Mouse (Mus musculus) hindbrain, postnatal 0 days (tissue): ENCODE results near the gene Fev. TPM values are rescaled to one million over a fixed set of nuclear protein-coding genes. Genes with fewer than 3 reads are reported as not detected.

Experiments
- ATAC-seq: fragments of 200-750 bp; cut with Nextera tagmentation; 2 replicates; pipeline ENCODE4 v1.8.0; 2017; ENCODE audit warnings: mild to moderate bottlenecking, moderate TSS enrichment, moderate library complexity
- DNase-seq: peaks from one replicate; pipeline ENCODE4 v3.0.0-alpha.2; 2015; ENCODE audit warnings: low spot score
- H3K27ac ChIP-seq: fragments of 300-500 bp; sonication (generic); 2 replicates; pipeline ENCODE4 v1.5.1; 2014; ENCODE audit warnings: mild to moderate bottlenecking
- H3K27me3 ChIP-seq: fragments of 300-500 bp; sonication (generic); 2 replicates; pipeline ENCODE4 v1.6.1; 2014; ENCODE audit warnings: low read length, mixed read lengths; ENCODE audit not compliant: insufficient read depth
- H3K36me3 ChIP-seq: fragments of 300-500 bp; sonication (generic); 2 replicates; pipeline ENCODE4 v1.6.1; 2014; ENCODE audit warnings: low read length, mixed read lengths; ENCODE audit not compliant: insufficient read depth
- H3K4me1 ChIP-seq: fragments of 300-500 bp; sonication (generic); 2 replicates; pipeline ENCODE4 v1.6.1; 2014; ENCODE audit warnings: antibody characterized with exemption, low read length, mixed read lengths; ENCODE audit not compliant: insufficient read depth
- H3K4me2 ChIP-seq: fragments of 300-500 bp; sonication (generic); 2 replicates; pipeline ENCODE4 v1.6.1; 2014; ENCODE audit warnings: low read depth, mild to moderate bottlenecking, low read length, moderate library complexity, mixed read lengths
- H3K4me3 ChIP-seq: fragments of 300-500 bp; sonication (generic); 2 replicates; pipeline ENCODE4 v1.5.1; 2014; ENCODE audit warnings: low read length
- H3K9ac ChIP-seq: fragments of 300-500 bp; sonication (generic); replicated peaks from 2 replicates; pipeline ENCODE4 v1.6.1; 2014; ENCODE audit warnings: mild to moderate bottlenecking, low read length, moderate library complexity, mixed read lengths
- H3K9me3 ChIP-seq: fragments of 300-500 bp; sonication (generic); 2 replicates; pipeline ENCODE4 v1.6.1; 2016; ENCODE audit warnings: low read length, mixed read lengths
- CTCF ChIP-seq: IDR thresholded peaks from 2 replicates; pipeline ENCODE4 v1.5.1; 2016; ENCODE audit warnings: antibody characterized with exemption, control low read depth, low read depth
- WGBS: fragments of 180-500 bp; shearing (Covaris S2); extraction: QIAGEN DNeasy Blood & Tissue Kit; methylation state at CpG from one replicate; pipeline ENCODE4 v1.1.7; 2014; 5-methylcytosine and 5-hydroxymethylcytosine counted together
- polyA plus RNA-seq: library from polyadenylated mRNA; unstranded; fragments of >200 nt; fragmentation: Nextera tagmentation; extraction: Ambion mirVana; gene quantifications from 2 replicates; pipeline ENCODE4 v1.2.1, GENCODE M21; 2015
- total RNA-seq: library from RNA; depleted of rRNA; stranded (reverse); fragments of >200 nt; gene quantifications from 2 replicates; pipeline ENCODE4 v1.2.3, GENCODE M21; 2014

Gene Fev
- total and polyA plus RNA-seq, 2 experiments from 2014 or later: 0.16 to 4.2 TPM

DNA sequence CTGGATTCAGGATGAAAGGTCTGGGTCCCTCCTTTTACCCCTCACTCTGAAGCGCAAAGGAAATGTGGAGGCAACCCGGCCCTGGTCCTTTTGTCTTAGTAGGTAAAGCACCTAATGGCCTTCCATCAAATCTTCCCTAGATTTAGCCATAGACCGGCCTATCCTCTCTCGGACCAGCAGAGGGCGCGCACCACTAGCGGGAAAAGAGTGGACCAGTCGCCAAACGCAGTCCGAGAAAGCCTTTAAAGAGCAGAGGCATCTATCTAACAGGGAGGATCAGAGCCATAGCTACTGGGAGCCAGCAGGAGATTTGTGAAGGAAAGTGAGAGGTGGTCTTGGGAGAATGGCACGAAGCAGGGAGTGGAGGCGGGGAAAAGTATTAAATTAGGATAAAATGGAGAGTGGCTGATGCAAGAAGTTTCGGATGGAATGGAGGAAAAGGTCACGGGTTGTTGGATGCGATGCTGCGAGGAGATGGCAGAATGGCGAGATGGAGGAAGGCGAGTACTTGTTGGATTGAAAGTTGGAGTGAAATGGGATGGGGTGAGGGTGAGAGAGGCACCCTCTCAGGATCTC is 4.3 kb downstream of the Fev start:
- Histone ChIP-seq H3K36me3 (no peaks in the 10 kb centered on the region), H3K4me2 (peak overlapping the region; percentile 44), H3K4me3 (no peak overlapping the region), H3K9me3 (no peaks in the 10 kb centered on the region), H3K27ac (no peak overlapping the region), H3K27me3 (peaks cover 56% of the 10 kb centered on the region), H3K4me1 (peaks cover 7% of the 10 kb centered on the region; the same call in 1 of the 2 replicates), H3K9ac (no peak overlapping the region)
- 2% methylated on average over 18 of the region's 18 CpGs for WGBS
- peak; percentile 95 for TF ChIP-seq CTCF
- peak; percentile 89 for DNase-seq
- peak; percentile 50; the same call in 1 of the 2 replicates for ATAC-seq

DNA sequence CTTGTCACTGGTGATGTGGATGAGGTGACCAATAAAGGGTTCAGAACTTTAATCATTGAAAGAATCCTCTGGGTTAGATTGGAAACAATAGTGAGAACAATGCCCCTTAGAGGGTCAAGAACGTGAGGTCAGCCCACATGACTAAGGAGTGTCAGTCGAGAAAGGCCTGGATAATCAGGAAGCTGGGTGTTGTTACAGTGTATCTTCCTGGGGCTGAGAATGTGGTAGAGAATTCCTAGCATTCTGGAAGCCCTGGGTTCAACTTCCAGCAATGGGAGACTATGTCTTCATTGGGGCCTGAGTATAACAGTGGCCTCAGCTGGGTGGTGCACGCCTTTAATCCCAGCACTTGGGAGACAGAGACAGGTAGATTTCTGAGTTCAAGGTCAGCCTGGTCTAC is 8.0 kb downstream of the Fev start:
- H3K9ac ChIP-seq: no peak overlapping the region
- no peak overlapping the region for H3K4me2 ChIP-seq
- WGBS: 55% methylated on average over 3 of the region's 3 CpGs
- no peaks in the 10 kb centered on the region for H3K4me1 ChIP-seq
- no peak overlapping the region for H3K27ac ChIP-seq
- TF ChIP-seq CTCF: no peak
- no peak overlapping the region for H3K4me3 ChIP-seq
- H3K9me3 ChIP-seq: no peaks in the 10 kb centered on the region
- H3K36me3 ChIP-seq: no peaks in the 10 kb centered on the region
- peaks cover 20% of the 10 kb centered on the region for H3K27me3 ChIP-seq
- DNase-seq: no peak
- ATAC-seq: no peak

DNA sequence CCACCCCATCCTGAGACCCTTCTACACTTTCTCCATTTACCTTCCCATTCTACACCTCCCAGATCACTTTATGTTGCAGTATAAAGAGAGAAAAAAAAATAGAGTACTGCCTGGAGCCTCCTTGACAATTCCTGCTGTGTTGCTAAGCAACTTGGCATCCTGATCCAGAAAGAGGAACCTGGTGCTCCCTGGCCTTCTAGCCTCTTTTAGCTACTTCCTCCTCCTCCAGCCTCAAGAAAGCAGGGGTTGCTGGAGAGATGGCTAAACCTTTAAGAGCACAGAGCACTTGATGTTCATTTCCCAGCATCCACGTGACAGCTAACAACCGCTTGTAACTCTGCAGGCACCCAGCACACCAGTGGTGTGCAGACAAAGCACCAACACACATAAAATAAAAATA is 13.0 kb downstream of the Fev start:
- H3K27me3 ChIP-seq: no peaks in the 10 kb centered on the region
- H3K9ac ChIP-seq: no peak overlapping the region
- no peaks in the 10 kb centered on the region for H3K36me3 ChIP-seq
- H3K9me3 ChIP-seq: no peaks in the 10 kb centered on the region
- WGBS: 37% methylated on average over 2 of the region's 2 CpGs
- ATAC-seq (0 out of 2 replicates have a peak, but pooled peaks have one; percentile 35), DNase-seq (no peak)
- H3K4me3 ChIP-seq: no peak overlapping the region
- H3K4me1 ChIP-seq: no peaks in the 10 kb centered on the region
- no peak overlapping the region for H3K27ac ChIP-seq
- H3K4me2 ChIP-seq: no peak overlapping the region
- no peak for TF ChIP-seq CTCF

DNA sequence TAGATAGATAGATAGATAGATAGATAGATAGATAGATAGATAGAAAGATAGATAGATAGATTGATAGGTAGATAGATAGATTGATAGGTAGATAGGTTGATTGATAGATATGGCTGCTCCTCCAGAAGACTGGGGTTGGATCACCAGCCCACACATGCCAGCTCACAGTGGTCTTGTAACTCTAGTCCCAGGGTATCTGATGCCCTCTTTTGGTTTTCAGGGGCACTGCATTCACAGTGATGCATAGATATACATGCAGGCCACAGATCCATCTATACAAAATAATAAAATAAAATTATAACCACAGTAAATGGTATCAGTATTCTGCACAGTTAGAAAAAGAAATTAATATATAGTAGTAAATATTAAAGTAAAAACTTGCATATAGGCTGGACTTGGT is 23.4 kb downstream of the Fev start:
- H3K4me2 ChIP-seq: no peak overlapping the region
- no peak for TF ChIP-seq CTCF
- no peaks in the 10 kb centered on the region for H3K9me3 ChIP-seq
- DNase-seq (no peak), ATAC-seq (no peak)
- H3K4me3 ChIP-seq: no peak overlapping the region
- no peak overlapping the region for H3K27ac ChIP-seq
- peaks cover 11% of the 10 kb centered on the region for H3K4me1 ChIP-seq
- H3K27me3 ChIP-seq: no peaks in the 10 kb centered on the region
- no peak overlapping the region for H3K9ac ChIP-seq
- H3K36me3 ChIP-seq: no peaks in the 10 kb centered on the region

DNA sequence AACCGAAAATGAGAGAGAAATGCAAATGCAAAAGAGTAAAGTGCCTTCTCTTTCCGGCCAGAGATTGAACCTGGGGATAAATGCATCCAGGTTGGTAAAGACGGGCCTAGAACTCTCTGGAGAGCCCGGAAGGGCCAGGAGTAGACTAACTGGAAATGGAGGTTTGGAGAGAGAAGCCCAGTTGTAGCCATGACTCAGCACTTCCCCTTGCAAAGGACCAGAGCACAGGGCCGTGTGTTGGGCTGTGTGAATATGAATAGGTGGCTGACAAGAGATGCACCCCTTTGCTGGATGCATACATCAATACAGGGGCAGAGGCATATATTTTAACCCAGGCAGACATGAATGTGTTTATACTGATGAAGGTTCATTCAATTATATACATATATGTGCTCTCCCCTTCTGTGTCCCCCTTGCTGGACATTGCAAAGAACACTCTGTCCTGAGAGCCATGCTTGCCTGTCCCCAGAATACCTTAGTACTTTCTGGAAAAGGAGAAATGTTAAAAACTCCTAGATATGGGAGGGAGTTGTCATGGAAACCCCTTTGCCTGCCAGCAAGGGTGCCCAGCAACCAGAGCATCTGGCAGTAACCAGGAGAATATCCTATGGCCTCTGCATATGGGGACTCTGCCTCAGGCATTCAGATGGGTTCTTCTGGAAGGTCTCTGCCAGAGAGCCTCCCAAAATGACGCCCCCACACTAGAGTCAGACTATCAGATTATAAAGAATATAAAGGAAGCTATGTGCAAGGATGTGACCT is 25.8 kb downstream of the Fev start:
- Histone ChIP-seq H3K9ac (peak overlapping the region; percentile 68; the same call in 1 of the 2 replicates), H3K27me3 (no peaks in the 10 kb centered on the region), H3K27ac (peak overlapping the region; percentile 90), H3K4me3 (peak overlapping the region; percentile 92), H3K9me3 (no peaks in the 10 kb centered on the region), H3K36me3 (no peaks in the 10 kb centered on the region), H3K4me1 (peaks cover 11% of the 10 kb centered on the region), H3K4me2 (peak overlapping the region; percentile 85)
- no peak for ATAC-seq
- 33% methylated on average over 6 of the region's 6 CpGs for WGBS
- no peak for TF ChIP-seq CTCF
- DNase-seq: peak; percentile 40

DNA sequence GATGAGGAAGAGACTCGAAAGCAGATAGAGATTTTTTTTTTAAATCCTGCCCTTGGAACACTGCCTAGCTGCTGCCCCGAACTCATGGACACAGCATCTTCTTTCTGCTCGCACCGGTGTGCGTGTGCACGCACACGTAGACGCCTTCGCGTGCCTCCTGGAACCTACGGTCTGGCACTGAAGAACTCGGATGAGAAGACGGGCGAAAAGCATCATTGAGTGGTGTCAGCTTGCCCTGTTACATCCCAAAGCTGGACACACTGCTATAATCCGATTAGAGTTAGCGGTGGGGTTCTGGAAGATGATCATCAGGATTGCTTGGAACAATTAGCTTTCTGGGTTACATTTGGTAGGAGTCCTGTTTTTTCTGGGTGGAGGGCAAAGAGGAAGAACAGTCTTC is 26.4 kb downstream of the Fev start:
- peak overlapping the region; percentile 85 for H3K4me2 ChIP-seq
- H3K27ac ChIP-seq: peak overlapping the region; percentile 90
- TF ChIP-seq CTCF: no peak
- ATAC-seq (no peak), DNase-seq (no peak)
- peak overlapping the region; percentile 68 for H3K9ac ChIP-seq
- no peaks in the 10 kb centered on the region for H3K27me3 ChIP-seq
- H3K4me3 ChIP-seq: peak overlapping the region; percentile 92
- peaks cover 11% of the 10 kb centered on the region for H3K4me1 ChIP-seq
- 6% methylated on average over 16 of the region's 16 CpGs for WGBS
- no peaks in the 10 kb centered on the region for H3K9me3 ChIP-seq
- H3K36me3 ChIP-seq: no peaks in the 10 kb centered on the region
